Mouse (Mus musculus): ENCODE results near the gene Dnase1. TPM values are rescaled to one million over a fixed set of nuclear protein-coding genes. Genes with fewer than 3 reads are reported as not detected.
"Not testable (repeated sequence)": the region's sequence is repeated elsewhere in the genome, so short reads cannot be mapped to it uniquely, and the experiment has no call there.

The Dnase1 gene
- 0.76 and 1.1 TPM in 2 replicates for polyA plus RNA-seq (2015; fragmentation: Nextera tagmentation; extraction: Ambion mirVana)

DNA sequence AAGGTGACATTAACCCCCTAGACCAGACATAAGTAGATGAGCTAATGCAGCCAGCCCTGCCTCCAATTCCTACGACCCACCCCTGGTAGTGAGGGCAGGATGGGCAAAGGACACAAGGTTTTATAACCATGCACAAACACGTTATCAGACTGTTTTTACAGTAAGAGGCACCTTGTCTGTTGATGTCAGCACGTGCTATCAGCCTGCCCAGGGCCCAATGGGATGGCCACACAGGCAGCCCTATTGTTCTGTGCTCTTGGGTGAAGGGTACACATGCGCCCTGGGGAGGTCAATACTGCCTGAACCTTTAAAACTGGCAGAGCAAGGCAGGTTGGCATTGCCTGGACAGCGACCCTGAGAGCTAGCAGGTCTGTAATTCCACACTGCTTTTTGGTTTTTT, at the start of gene Dnase1:
Gene Dnase1 (plus strand): TSS at position 136 of the 400 bp plus-strand sequence.
- no peaks in the 10 kb centered on the region for H3K27me3 ChIP-seq (replicated peaks; ENCODE audit: insufficient read depth, low read length)

DNA sequence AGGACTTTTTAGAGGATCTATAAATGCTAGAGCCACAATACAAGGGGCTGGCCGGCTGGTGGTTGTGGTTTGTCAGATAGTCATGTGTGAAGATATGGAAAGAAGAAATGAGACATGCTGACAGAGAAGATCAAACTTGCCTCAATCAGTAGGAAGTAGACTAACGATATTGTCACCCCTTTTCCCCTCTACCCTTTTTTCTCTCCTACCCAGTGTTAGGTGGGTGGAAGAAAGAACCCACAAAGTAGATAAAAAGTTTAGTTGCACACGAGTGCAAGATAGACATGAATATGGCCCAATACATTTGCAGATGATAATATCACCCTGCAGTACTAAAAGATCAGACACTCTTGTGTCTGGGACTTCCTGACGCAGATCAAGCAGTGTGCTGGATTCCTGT, 48.3 kb upstream of the Dnase1 start:
- ATAC-seq (no peak), DNase-seq (ENCODE audit: low spot score) (no peak)
- no peak for TF ChIP-seq CTCF (IDR thresholded peaks at IDR 0.05)
- TF ChIP-seq EP300 (IDR thresholded peaks at IDR 0.05) = no peak
- Histone ChIP-seq H3K27me3 (replicated peaks; ENCODE audit: insufficient read depth, low read length) (no peaks in the 10 kb centered on the region), H3K4me3 (ENCODE audit: low read depth, low read length) (no peak overlapping the region), H3K36me3 (ENCODE audit: insufficient read depth, low read length) (peaks cover 37% of the 10 kb centered on the region), H3K4me2 (replicated peaks; ENCODE audit: low read depth, low read length) (no peak overlapping the region), H3K4me1 (ENCODE audit: insufficient read depth, low read depth, low read length) (no peaks in the 10 kb centered on the region), H3K9me3 (ENCODE audit: low read length) (no peaks in the 10 kb centered on the region), H3K9ac (replicated peaks; ENCODE audit: low read depth) (no peak overlapping the region), H3K27ac (ENCODE audit: low read length) (no peak overlapping the region)
- 90% methylated on average over 4 of the region's 4 CpGs for WGBS

More for the DNA sequence above, at the start of gene Dnase1:
- DNase-seq (ENCODE audit: low spot score) (no peak), ATAC-seq (no peak)
- Histone ChIP-seq H3K4me3 (ENCODE audit: low read depth, low read length) (no peak within 1 kb of the TSS), H3K9me3 (ENCODE audit: low read length) (no peaks in the 10 kb centered on the region), H3K36me3 (ENCODE audit: insufficient read depth, low read length) (no peaks in the 10 kb centered on the region; the same call in 1 of the 2 replicates), H3K27ac (ENCODE audit: low read length) (no peak within 1 kb of the TSS), H3K4me1 (ENCODE audit: insufficient read depth, low read depth, low read length) (no peaks in the 10 kb centered on the region), H3K9ac (replicated peaks; ENCODE audit: low read depth) (no peak within 1 kb of the TSS), H3K4me2 (replicated peaks; ENCODE audit: low read depth, low read length) (no peak within 1 kb of the TSS)
- 86% methylated on average over 5 of the region's 5 CpGs for WGBS
- TF ChIP-seq CTCF (IDR thresholded peaks at IDR 0.05) (no peak), EP300 (IDR thresholded peaks at IDR 0.05) (no peak)

DNA sequence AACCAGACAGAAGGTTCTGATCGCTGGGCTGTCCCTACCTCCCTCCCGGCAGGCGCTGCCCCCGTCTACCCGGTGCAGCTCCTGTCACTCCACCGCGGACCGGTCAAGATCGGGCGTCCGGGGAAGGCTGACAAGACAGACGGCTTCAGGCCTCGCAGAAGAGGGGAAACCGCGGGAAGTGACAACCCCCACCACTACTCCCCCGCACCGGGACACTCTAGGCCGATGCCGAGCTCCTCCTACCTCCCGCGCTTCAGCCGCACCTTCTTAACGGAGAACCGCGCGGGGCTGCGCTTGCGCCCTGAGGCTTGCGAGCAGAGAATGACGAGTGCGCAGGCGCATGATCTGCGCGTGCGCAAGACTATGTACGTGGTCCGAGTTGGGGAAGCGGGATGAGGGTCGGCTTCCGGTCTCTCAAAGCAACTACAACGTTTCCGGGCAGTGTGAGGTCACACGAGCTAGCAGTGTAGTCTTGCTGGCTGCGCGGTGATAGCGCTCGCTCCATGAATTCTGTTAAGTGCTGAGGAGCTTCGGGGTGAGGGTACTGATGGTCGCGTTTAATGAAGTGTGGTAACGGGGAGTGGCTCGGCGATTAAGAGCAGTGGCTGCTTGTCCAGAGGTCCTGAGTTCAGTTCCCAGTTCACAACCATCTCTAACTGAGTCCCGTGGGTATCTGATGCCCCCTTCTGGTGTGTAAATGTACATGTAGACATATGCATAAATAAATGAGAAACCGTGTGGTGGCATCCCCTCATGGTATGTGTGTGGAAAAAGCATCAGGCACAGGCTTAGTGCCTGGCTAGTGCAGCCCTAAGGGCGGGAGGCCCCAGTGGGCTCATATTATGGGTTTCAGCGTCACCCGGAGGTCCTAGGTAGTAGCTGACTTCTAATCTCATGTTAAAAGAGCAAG, 33.0 kb upstream of the Dnase1 start, which contains the start of gene Slx4:
Gene Slx4 (minus strand): TSS at position 282 of the 910 bp plus-strand sequence.
- H3K4me1 ChIP-seq (ENCODE audit: insufficient read depth, low read depth, low read length) = peaks cover 3% of the 10 kb centered on the region
- peak within 1 kb of the TSS; percentile 85 for H3K4me2 ChIP-seq (replicated peaks; ENCODE audit: low read depth, low read length)
- ATAC-seq = peak; percentile 99
- peak within 1 kb of the TSS; percentile 71 for H3K9ac ChIP-seq (replicated peaks; ENCODE audit: low read depth)
- H3K27me3 ChIP-seq (replicated peaks; ENCODE audit: insufficient read depth, low read length) = no peaks in the 10 kb centered on the region
- H3K27ac ChIP-seq (ENCODE audit: low read length) = peak within 1 kb of the TSS; percentile 85
- DNase-seq (ENCODE audit: low spot score) = peak; percentile 98
- TF ChIP-seq CTCF (IDR thresholded peaks at IDR 0.05) = peak; percentile 72
- no peak for TF ChIP-seq EP300 (IDR thresholded peaks at IDR 0.05)
- H3K9me3 ChIP-seq (ENCODE audit: low read length) = no peaks in the 10 kb centered on the region
- peaks cover 6% of the 10 kb centered on the region; the same call in 1 of the 2 replicates for H3K36me3 ChIP-seq (ENCODE audit: insufficient read depth, low read length)
- WGBS = 2% methylated on average over 51 of the region's 58 CpGs
- H3K4me3 ChIP-seq (ENCODE audit: low read depth, low read length) = peak within 1 kb of the TSS; percentile 80

DNA sequence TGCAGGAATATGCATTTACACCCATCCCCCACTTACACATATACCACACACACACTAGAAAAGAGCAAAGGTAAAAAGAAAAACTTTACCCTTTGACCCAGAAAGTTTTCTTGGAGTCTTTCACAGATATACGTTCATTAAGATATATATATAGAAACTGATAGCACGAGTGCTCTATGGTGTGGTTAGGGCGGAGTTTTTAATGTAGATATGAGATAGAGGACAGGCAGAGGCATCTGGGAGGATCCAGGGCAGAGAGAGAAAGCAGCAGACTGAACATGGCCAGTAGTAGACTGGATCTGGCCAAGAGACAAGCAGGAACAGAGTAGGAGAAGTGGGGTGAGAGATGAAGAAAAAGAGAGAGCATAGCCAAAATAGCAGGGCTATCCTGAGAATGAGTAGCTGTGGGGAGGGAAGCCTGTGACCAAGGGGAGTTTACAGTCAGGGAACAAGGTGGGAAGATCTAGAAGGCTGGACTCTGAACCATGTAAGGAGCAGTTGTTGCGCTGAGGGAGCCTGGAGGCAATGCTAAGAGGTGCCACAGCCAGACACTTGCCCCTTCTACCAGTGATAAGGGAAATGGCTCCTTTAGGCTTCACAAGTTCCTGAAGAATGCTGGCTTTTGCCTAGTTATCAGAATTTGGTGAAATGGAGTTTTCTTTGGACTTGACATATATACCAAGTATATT, 23.7 kb upstream of the Dnase1 start:
- no peak overlapping the region for H3K9ac ChIP-seq (replicated peaks; ENCODE audit: low read depth)
- no peak overlapping the region for H3K27ac ChIP-seq (ENCODE audit: low read length)
- no peak overlapping the region for H3K4me2 ChIP-seq (replicated peaks; ENCODE audit: low read depth, low read length)
- no peak overlapping the region for H3K4me3 ChIP-seq (ENCODE audit: low read depth, low read length)
- DNase-seq (ENCODE audit: low spot score) (no peak), ATAC-seq (no peak)
- WGBS = 54% methylated on average over 4 of the region's 4 CpGs
- no peaks in the 10 kb centered on the region for H3K9me3 ChIP-seq (ENCODE audit: low read length)
- H3K4me1 ChIP-seq (ENCODE audit: insufficient read depth, low read depth, low read length) = no peaks in the 10 kb centered on the region
- H3K27me3 ChIP-seq (replicated peaks; ENCODE audit: insufficient read depth, low read length) = no peaks in the 10 kb centered on the region
- no peaks in the 10 kb centered on the region for H3K36me3 ChIP-seq (ENCODE audit: insufficient read depth, low read length)
- no peak for TF ChIP-seq EP300 (IDR thresholded peaks at IDR 0.05)
- TF ChIP-seq CTCF (IDR thresholded peaks at IDR 0.05) = no peak

DNA sequence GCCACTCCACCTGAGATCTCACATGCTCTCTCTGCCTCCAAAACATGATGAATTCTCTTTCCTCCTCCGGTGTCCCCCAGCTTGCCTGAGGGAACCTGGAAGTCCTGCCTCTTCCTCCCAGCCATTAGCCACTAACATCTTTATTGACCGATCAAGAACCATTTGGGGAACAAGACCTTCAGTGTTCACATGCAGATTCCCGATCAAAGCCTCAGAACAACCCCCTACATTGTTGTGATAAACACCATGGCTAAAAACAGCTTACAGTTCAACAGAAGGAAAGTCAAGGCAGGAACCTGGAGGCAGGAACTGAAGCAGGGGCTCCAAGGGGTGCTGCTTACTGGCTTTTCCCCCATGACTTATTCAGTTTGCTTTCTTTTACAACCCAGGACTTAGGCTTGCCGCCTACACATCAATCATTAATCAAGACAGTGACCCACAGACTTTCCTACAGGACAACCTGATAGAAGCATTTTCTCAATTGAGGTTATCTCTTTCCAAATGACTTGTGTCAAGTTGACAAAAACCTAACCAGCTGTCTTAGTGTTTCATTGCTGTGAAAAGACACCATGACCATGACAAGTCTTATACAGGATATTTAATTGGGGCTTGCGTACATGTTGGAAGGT, 22.6 kb upstream of the Dnase1 start:
- Histone ChIP-seq H3K4me2 (replicated peaks; ENCODE audit: low read depth, low read length) (no peak overlapping the region), H3K9me3 (ENCODE audit: low read length) (no peaks in the 10 kb centered on the region), H3K9ac (replicated peaks; ENCODE audit: low read depth) (no peak overlapping the region), H3K27me3 (replicated peaks; ENCODE audit: insufficient read depth, low read length) (no peaks in the 10 kb centered on the region), H3K4me3 (ENCODE audit: low read depth, low read length) (no peak overlapping the region), H3K36me3 (ENCODE audit: insufficient read depth, low read length) (no peaks in the 10 kb centered on the region), H3K27ac (ENCODE audit: low read length) (no peak overlapping the region), H3K4me1 (ENCODE audit: insufficient read depth, low read depth, low read length) (no peaks in the 10 kb centered on the region)
- TF ChIP-seq CTCF (IDR thresholded peaks at IDR 0.05) = no peak
- no peak for TF ChIP-seq EP300 (IDR thresholded peaks at IDR 0.05)
- no peak for ATAC-seq
- DNase-seq (ENCODE audit: low spot score) = no peak
- 82% methylated on average over 5 of the region's 5 CpGs for WGBS

DNA sequence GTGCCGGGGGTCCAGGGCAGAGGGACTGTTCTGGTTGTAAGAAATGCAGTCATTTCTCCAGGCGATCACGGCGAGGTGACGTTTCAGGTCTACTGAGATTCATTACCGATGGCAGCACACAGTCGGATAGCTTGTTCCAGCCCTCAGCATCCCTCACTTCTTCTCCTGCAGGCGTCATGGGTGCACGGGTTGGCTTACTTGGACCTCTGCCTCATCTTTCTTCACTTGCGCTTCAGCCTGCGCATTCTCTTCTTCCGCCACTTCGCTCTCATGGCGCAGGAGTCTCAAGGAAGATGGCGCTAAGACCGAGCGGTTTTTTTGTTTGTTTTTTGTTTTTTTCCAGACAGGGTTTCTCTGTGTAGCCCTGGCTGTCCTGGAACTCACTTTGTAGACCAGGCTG, 20.0 kb upstream of the Dnase1 start:
- H3K9me3 ChIP-seq (ENCODE audit: low read length); DNase-seq (ENCODE audit: low spot score); H3K27me3 ChIP-seq (replicated peaks; ENCODE audit: insufficient read depth, low read length); H3K4me3 ChIP-seq (ENCODE audit: low read depth, low read length); H3K9ac ChIP-seq (replicated peaks; ENCODE audit: low read depth); H3K27ac ChIP-seq (ENCODE audit: low read length); H3K4me1 ChIP-seq (ENCODE audit: insufficient read depth, low read depth, low read length); H3K4me2 ChIP-seq (replicated peaks; ENCODE audit: low read depth, low read length); H3K36me3 ChIP-seq (ENCODE audit: insufficient read depth, low read length); ATAC-seq: not testable (repeated sequence)
- WGBS = 73% methylated on average over 17 of the region's 17 CpGs

DNA sequence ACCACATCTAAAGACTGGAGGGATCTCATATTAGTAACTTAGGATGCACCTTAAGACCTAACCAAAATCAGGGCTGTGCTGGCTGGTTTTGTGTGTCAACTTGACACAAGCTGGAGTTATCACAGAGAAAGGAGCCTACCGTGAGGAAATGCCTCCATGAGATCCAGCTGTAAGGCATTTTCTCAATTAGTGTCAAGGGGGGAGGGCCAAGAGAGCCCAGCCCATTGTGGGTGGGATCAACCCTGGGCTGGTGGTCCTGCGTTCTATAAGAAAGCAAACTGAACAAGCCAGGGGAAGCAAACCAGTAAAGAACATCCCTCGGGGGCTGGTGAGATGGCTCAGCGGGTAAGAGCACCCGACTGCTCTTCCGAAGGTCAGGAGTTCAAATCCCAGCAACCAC, 19.3 kb upstream of the Dnase1 start:
- H3K27ac ChIP-seq (ENCODE audit: low read length); H3K4me3 ChIP-seq (ENCODE audit: low read depth, low read length); ATAC-seq; H3K9ac ChIP-seq (replicated peaks; ENCODE audit: low read depth); DNase-seq (ENCODE audit: low spot score); H3K27me3 ChIP-seq (replicated peaks; ENCODE audit: insufficient read depth, low read length); H3K4me2 ChIP-seq (replicated peaks; ENCODE audit: low read depth, low read length); H3K36me3 ChIP-seq (ENCODE audit: insufficient read depth, low read length); H3K9me3 ChIP-seq (ENCODE audit: low read length); H3K4me1 ChIP-seq (ENCODE audit: insufficient read depth, low read depth, low read length): not testable (repeated sequence)
- 80% methylated on average over 6 of the region's 6 CpGs for WGBS

All from lung, postnatal 0 days (tissue).